Mouse (Mus musculus) spleen, postnatal 14 days (tissue): ENCODE data around the gene Enkur.

Experiments
- DNase-seq, 2 experiments: peaks; one replicate each; pipeline ENCODE4 v3.0.0; 2021 to 2022; ENCODE audit warnings: low spot score in 2 of 2

Enkur gene

DNA sequence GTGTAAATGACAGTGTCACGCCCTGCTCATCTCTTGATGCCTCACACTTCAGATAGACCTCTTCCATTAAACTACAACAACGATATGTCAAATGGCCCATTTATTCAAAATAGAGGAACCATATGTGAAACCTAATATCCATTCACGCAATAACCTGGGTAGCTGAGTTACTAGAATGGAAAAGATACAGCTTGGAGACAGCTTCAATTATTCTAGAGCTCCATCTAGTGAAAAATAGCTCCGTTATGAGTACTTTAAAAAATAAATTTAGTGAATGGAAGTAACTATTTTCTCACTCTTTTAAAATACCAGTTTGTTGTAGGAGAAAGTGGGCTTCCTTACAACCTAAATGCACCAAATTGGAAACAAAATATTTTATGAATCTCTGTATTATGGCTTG, 16.6 kb downstream of the Enkur start:
- no peak for DNase-seq

DNA sequence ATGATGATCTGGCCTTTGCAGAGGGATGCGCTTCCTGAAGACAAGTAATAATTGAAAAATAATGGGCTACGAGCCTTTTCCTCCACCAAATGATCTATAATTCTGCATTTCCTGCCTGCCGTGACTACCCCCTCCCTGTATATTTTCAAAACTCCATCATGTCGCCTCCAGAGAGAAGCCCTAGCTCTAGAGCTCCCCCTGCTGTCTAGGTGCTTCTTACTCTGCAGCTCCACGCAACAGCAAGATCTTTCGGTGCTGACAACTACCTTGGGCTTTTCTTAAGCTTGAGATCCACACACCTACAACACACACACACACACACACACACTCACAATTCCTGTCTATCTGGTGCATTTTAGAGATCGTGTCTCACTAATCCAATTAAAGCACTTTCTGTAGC, 17.6 kb downstream of the Enkur start:
- peak in 1 of 2 experiments; percentile 43 for DNase-seq

DNA sequence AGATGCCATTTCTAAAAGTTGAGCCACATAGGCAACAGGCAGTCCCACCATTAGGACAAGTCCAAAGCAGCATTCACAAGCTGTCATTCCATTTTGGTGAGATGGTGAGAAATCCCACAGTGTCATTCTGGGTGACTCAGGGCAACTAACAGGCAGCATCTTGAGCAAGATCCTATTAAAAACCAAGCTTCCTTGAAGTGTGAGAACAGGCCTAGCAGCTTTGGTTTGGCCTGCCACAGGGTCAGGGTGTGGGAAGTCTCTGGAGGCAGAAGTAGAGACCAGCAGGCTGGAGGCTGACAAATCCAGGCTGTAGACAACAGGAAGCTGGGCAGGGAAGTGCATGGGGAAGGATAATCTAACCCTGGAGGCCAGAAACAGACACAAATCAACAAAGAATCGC, 22.4 kb downstream of the Enkur start:
- no peak for DNase-seq

DNA sequence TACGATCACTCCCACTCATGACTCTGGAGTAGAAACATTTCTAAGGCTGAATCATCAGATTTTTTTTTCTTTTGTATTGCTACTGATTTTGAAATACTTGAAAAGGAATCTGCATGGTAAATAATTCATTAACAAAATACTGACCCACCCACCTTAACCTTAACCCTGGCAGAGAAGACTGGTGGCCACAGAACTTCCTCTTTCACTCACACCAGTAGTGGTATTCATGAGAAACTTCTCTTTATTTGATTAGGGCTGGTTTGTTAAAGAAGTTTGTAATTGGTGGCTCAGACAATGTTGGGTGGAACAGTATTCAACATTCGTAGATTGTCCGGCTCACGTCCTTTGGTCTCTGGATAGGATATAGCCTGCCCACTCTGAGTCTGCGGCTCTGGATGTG, 26.0 kb downstream of the Enkur start:
- DNase-seq, result no peak

DNA sequence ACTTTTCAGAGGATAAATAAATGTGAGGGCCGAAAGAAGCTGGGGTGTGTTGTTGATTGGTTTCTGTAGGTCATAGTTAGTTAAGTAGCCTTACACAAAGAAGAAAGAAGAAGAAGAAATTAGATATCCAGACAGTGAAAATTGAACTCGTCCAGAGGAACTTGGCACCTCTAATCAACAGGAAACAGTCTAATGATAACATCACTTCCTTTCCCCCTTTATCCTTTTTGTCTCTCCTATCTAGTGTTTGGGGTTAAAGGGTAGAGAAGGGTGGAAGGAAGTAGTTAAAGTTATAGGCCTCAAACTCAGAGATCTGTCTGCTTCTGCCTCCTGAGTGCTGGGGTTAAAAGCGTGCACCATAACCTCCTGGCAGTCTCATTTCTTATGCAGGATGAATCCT, 32.4 kb downstream of the Enkur start:
- DNase-seq, result no peak

DNA sequence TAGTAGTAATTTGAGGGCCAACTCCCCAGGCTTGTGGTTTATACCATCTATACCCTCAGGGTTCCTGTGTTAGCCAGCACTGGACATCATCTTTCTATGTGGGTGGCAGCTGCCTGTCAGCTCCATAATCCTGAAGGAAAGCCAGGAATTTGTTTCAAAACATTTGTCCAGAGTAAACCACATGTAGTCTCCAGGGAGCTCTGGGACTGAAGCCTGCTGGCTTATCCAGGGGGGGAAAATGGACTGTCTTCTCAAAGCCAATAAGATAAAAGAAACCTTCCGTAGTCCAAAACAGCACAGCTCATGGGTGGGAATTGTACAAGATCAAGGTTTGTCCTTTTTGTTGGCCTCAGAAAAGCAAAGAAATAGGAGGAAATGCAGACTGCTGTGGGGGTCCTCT, 37.2 kb downstream of the Enkur start:
- no peak for DNase-seq

DNA sequence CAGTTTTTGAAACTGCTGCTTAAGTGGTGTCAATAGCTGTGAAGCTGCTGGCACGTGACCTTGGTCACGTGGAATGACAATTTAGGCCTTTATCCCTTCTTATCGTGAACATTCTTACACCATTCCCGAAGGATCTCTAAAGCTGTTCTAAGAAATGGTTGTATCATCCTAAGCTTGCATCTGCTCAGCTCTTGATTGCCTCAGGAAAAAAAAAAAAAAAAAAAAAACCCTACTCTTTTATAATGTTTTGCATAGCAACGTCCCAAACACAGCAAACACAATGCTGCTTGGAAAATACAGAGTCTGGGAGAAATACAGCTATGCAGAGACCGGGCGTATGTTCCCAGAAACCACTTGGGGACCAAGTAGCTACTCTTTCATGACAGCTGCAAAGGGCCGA, 40.9 kb downstream of the Enkur start:
- no peak for DNase-seq

DNA sequence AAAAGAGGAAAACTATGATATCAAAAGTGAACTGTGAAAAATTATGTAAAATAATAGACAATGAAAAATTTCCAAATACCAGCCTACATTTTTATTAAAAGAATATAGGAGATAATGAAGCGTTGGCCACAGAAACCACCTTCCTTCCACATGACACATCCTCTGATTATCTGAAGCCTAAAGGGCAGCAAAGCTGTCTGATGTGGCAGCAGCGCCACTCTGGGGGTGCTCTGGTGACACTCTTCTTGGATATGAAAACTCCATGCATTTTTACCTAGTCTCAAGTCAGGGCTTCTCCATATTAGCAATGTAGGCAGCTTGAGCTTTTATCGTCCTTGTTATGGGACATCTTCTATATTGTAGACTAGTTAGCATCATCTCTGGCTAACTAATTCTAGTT, 51.7 kb downstream of the Enkur start:
- no peak for DNase-seq

DNA sequence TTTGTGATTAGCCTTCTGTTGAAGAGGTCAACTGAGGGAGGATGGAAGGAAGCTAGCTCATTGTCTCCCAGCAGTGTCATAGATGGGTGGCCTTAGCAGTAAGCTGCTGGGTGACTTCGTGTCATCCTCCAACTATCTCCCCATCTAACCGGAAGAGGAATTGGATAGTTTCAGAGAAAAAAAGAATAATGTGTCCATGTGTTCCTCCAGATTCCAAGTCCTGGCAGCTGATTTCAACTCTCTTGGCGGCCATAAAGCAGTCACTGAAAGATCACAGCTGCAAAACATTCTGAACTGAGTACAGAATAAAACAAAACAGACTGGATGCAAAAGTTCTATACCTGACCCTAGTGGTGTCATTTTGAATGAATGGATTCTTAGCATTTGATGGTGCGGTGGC, 58.0 kb downstream of the Enkur start:
- no peak for DNase-seq

DNA sequence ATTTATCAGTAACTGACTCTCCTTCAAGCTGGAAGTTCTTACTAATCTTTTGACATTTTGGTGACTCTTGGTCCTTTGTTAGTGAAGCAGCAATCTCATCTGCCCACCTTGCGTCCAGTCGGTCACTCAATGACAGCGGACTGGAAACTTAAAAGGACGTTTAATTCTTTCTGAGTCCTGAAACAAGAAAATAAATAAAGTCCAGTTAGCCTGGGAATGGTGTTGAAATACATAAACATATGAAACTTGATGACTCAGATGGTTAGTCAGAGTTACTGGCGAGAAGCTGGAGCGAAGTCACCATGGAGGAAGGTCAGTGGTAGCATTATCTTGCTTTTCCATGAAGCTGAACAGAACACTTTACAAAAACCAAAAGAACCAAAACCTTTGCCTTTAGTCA, 58.7 kb downstream of the Enkur start:
- DNase-seq, result no peak

DNA sequence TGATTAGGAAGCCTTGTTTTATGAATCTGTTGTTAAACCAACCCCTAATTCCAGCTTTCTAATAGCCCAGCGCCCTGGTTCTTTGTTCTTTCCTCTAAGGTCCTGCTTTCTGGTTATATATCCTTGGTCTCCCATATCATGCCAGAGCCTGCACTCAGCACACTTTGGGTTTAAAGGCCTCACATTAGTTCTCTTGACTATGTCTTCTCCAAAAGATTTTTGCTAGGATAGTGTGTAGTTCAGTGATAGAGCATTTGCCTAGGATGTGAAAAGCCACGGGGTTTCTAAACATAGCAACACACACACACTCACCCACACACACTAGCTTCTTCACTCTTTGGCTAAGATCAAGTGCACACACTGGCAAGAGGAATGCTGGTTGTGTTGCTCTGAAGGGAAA, 62.5 kb downstream of the Enkur start:
- no peak for DNase-seq

DNA sequence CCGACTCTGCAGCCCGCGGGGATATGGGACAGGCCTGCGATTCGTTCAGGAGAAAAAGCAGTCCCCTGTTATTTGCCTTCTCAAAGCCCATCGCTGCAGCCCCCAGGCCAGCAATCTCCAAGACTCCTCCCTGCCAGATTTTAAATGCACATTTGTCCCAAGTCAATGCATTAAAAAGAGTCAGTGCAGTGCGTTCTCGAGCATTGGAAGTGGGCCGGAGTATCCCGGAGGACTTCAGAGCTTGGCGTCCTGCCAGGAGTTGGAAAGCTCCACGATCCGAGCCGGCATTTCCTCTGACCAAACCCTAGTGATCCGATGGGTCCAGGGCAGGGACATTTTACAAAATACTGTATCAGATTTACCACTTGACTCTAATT, 63.0 kb downstream of the Enkur start:
- DNase-seq, result no peak

DNA sequence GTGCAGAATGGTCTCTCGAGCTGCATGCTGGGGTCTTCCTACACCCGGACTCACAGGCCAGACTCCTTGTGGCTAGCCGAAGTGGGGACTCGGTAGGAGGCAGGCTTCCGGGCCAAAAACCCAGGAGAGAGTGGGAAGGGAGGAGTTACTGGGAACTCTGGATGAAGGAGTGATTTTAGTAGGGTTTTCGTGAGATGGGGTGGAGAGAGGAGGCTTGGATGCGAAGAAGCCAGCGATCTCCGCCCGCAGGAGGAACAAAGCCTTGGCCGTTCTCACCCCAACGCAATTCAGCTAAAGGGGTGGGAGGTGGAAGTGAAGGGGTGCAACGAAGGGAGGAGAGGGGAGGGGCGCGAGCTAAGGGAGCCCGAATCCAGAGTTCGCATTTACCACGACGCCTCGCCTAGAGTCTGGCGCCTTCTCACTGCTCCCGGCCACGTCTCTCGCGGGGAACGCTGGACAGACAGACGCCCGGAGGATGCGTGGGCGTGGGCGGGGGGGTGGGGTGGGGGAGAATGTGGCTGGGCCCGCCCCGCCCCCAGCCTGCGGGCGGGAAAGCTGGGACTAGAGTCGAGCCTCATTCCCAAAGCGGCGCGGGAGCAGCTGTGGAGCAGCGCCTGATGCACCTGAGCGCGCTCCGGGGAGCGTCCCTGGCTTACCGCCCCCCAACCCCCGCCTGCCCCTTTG, 63.5 kb downstream of the Enkur start:
- DNase-seq, result no peak

DNA sequence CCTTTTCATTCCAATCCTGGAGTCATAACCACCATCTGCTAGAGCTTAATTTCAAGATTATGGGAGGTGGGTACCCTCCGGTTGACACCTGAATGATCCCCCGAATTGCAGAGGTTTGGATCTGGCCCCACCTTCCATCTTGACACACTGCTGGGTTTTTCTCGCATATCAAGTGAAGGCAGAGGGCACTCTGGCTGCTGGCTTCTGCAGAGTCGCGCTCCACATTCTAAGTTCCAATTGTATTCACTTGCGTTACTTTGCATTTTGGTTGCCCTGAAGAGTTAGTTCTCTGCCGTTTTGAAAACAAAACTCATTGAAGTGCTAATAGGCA, 64.0 kb downstream of the Enkur start:
- DNase-seq, result no peak
